Mouse (Mus musculus): Measurements from ENCODE around the gene Sox5. TPM values are rescaled to one million over a fixed set of nuclear protein-coding genes. Genes with fewer than 3 reads are reported as not detected.

Sox5 gene
- polyA plus RNA-seq (2012; rRNA removed): 33.6 and 36.3 TPM in 2 replicates

DNA sequence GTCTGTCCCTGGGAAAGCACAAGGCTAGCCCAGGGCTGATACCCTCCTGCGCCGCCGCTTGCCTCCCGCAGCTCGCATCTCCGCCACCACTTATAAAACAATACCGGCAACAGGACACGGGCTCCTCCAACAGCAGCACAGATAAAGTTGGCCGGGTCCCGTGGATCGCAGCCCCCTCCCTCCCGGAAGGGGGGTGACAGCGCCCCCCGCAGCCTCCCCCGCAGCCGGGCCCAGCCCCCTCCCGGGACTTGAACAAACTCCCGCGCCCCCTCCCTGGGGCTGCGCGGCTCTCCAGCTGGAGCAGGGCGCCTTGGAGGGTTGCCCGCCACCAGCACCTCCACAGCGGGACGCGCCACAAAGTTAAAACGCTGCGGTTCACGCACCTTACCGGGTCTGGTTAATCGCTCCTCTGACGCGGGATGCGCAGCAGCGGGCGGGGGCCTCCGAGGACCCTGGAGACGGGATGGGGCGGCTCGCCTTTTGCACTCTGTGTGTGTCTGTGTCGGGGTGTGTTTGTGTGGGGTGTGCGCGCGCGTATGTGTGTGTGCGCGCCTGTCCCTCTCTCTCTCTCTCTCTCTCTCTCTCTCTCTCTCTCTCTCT lies at the start of gene Sox5:
Sox5 (minus strand) TSS at position 547 of the 600 bp plus-strand sequence.

Measured in central nervous system, embryonic 18 days (tissue).